Mouse (Mus musculus): ENCODE measurements at regions not wholly inside any gene's neighbourhood (a gene's known extent, or its start where the extent isn't known, plus 50 kb on each side); places are given as distances from the start of the nearest gene placed in this dataset.

GRCm38 (mm10) chr7:95578633-95579032, 592.4 kb upstream of the Tenm4 start:
- H3K4me3 ChIP-seq (ENCODE audit: low read depth, low read length): no peak overlapping the region
- ATAC-seq (ENCODE audit: low FRiP score) (no peak), DNase-seq (ENCODE audit: low spot score) (no peak)
- H3K36me3 ChIP-seq (ENCODE audit: insufficient read depth, low read length): no peaks in the 10 kb centered on the region
- no peak for TF ChIP-seq CTCF (IDR thresholded peaks at IDR 0.05)
- no peaks in the 10 kb centered on the region for H3K27me3 ChIP-seq (ENCODE audit: insufficient read depth, low read length)
- H3K4me1 ChIP-seq (ENCODE audit: insufficient read depth, low read length): no peaks in the 10 kb centered on the region
- no peak overlapping the region for H3K9ac ChIP-seq (replicated peaks; ENCODE audit: low read length, poor library complexity, severe bottlenecking)
- no peaks in the 10 kb centered on the region for H3K9me3 ChIP-seq (ENCODE audit: low read length)
- no peak overlapping the region for H3K27ac ChIP-seq (ENCODE audit: low read depth, low read length)
- WGBS: 90% methylated on average over 2 of the region's 2 CpGs
- no peak overlapping the region for H3K4me2 ChIP-seq (ENCODE audit: low read depth, low read length, poor library complexity, severe bottlenecking)

GRCm38 (mm10) chr7:95581325-95581724, 589.7 kb upstream of the Tenm4 start:
- no peaks in the 10 kb centered on the region for H3K36me3 ChIP-seq (ENCODE audit: insufficient read depth, low read length)
- H3K4me3 ChIP-seq (ENCODE audit: low read depth, low read length): no peak overlapping the region
- no peaks in the 10 kb centered on the region for H3K9me3 ChIP-seq (ENCODE audit: low read length)
- no peaks in the 10 kb centered on the region for H3K4me1 ChIP-seq (ENCODE audit: insufficient read depth, low read length)
- 50% methylated on average over 7 of the region's 7 CpGs for WGBS
- ATAC-seq (ENCODE audit: low FRiP score) (no peak), DNase-seq (ENCODE audit: low spot score) (no peak)
- H3K27ac ChIP-seq (ENCODE audit: low read depth, low read length): no peak overlapping the region
- no peak for TF ChIP-seq CTCF (IDR thresholded peaks at IDR 0.05)
- H3K27me3 ChIP-seq (ENCODE audit: insufficient read depth, low read length): no peaks in the 10 kb centered on the region
- H3K4me2 ChIP-seq (ENCODE audit: low read depth, low read length, poor library complexity, severe bottlenecking): no peak overlapping the region
- no peak overlapping the region for H3K9ac ChIP-seq (replicated peaks; ENCODE audit: low read length, poor library complexity, severe bottlenecking)

GRCm38 (mm10) chr7:95598339-95598738, 572.7 kb upstream of the Tenm4 start:
- 88% methylated on average over 2 of the region's 2 CpGs for WGBS
- DNase-seq (ENCODE audit: low spot score): no peak
- H3K4me2 ChIP-seq (ENCODE audit: low read depth, low read length, poor library complexity, severe bottlenecking): no peak overlapping the region
- ATAC-seq (ENCODE audit: low FRiP score): no peak
- no peak overlapping the region for H3K4me3 ChIP-seq (ENCODE audit: low read depth, low read length)
- H3K9me3 ChIP-seq (ENCODE audit: low read length): no peaks in the 10 kb centered on the region
- no peaks in the 10 kb centered on the region for H3K27me3 ChIP-seq (ENCODE audit: insufficient read depth, low read length)
- no peaks in the 10 kb centered on the region for H3K36me3 ChIP-seq (ENCODE audit: insufficient read depth, low read length)
- no peak overlapping the region for H3K9ac ChIP-seq (replicated peaks; ENCODE audit: low read length, poor library complexity, severe bottlenecking)
- no peak for TF ChIP-seq CTCF (IDR thresholded peaks at IDR 0.05)
- no peaks in the 10 kb centered on the region for H3K4me1 ChIP-seq (ENCODE audit: insufficient read depth, low read length)
- H3K27ac ChIP-seq (ENCODE audit: low read depth, low read length): no peak overlapping the region

- WGBS: 75% methylated on average over 2 of the region's 2 CpGs
- Histone ChIP-seq H3K4me3 (ENCODE audit: low read depth, low read length) (no peak overlapping the region), H3K4me2 (ENCODE audit: low read depth, low read length, poor library complexity, severe bottlenecking) (no peak overlapping the region), H3K36me3 (ENCODE audit: insufficient read depth, low read length) (no peaks in the 10 kb centered on the region), H3K27me3 (ENCODE audit: insufficient read depth, low read length) (no peaks in the 10 kb centered on the region), H3K9me3 (ENCODE audit: low read length) (no peaks in the 10 kb centered on the region), H3K4me1 (ENCODE audit: insufficient read depth, low read length) (no peaks in the 10 kb centered on the region), H3K27ac (ENCODE audit: low read depth, low read length) (no peak overlapping the region), H3K9ac (replicated peaks; ENCODE audit: low read length, poor library complexity, severe bottlenecking) (no peak overlapping the region)
- ATAC-seq (ENCODE audit: low FRiP score) (no peak), DNase-seq (ENCODE audit: low spot score) (no peak)
- no peak for TF ChIP-seq CTCF (IDR thresholded peaks at IDR 0.05)
Observed at GRCm38 (mm10) chr7:95613736-95614135, 557.3 kb upstream of the Tenm4 start.

GRCm38 (mm10) chr7:95617370-95617769, 553.7 kb upstream of the Tenm4 start:
- H3K9me3 ChIP-seq (ENCODE audit: low read length): no peaks in the 10 kb centered on the region
- ATAC-seq (ENCODE audit: low FRiP score) (no peak), DNase-seq (ENCODE audit: low spot score) (peak; percentile 67)
- no peaks in the 10 kb centered on the region for H3K4me1 ChIP-seq (ENCODE audit: insufficient read depth, low read length)
- H3K4me2 ChIP-seq (ENCODE audit: low read depth, low read length, poor library complexity, severe bottlenecking): no peak overlapping the region
- H3K4me3 ChIP-seq (ENCODE audit: low read depth, low read length): no peak overlapping the region
- no peak overlapping the region for H3K27ac ChIP-seq (ENCODE audit: low read depth, low read length)
- WGBS: 53% methylated on average over 2 of the region's 2 CpGs
- H3K9ac ChIP-seq (replicated peaks; ENCODE audit: low read length, poor library complexity, severe bottlenecking): no peak overlapping the region
- no peaks in the 10 kb centered on the region for H3K27me3 ChIP-seq (ENCODE audit: insufficient read depth, low read length)
- H3K36me3 ChIP-seq (ENCODE audit: insufficient read depth, low read length): no peaks in the 10 kb centered on the region
- no peak for TF ChIP-seq CTCF (IDR thresholded peaks at IDR 0.05)

- no peak overlapping the region for H3K4me2 ChIP-seq (ENCODE audit: low read depth, low read length, poor library complexity, severe bottlenecking)
- H3K27ac ChIP-seq (ENCODE audit: low read depth, low read length): no peak overlapping the region
- DNase-seq (ENCODE audit: low spot score): no peak
- ATAC-seq (ENCODE audit: low FRiP score): no peak
- no peak for TF ChIP-seq CTCF (IDR thresholded peaks at IDR 0.05)
- no peaks in the 10 kb centered on the region for H3K9me3 ChIP-seq (ENCODE audit: low read length)
- no peak overlapping the region for H3K9ac ChIP-seq (replicated peaks; ENCODE audit: low read length, poor library complexity, severe bottlenecking)
- H3K4me3 ChIP-seq (ENCODE audit: low read depth, low read length): no peak overlapping the region
- no peaks in the 10 kb centered on the region for H3K27me3 ChIP-seq (ENCODE audit: insufficient read depth, low read length)
- H3K4me1 ChIP-seq (ENCODE audit: insufficient read depth, low read length): no peaks in the 10 kb centered on the region
- H3K36me3 ChIP-seq (ENCODE audit: insufficient read depth, low read length): no peaks in the 10 kb centered on the region
Observed at GRCm38 (mm10) chr7:95618170-95618569, 552.9 kb upstream of the Tenm4 start.

- Histone ChIP-seq H3K27me3 (ENCODE audit: insufficient read depth, low read length) (no peaks in the 10 kb centered on the region), H3K36me3 (ENCODE audit: insufficient read depth, low read length) (no peaks in the 10 kb centered on the region), H3K27ac (ENCODE audit: low read depth, low read length) (no peak overlapping the region), H3K4me1 (ENCODE audit: insufficient read depth, low read length) (no peaks in the 10 kb centered on the region), H3K4me3 (ENCODE audit: low read depth, low read length) (no peak overlapping the region), H3K9ac (replicated peaks; ENCODE audit: low read length, poor library complexity, severe bottlenecking) (no peak overlapping the region), H3K4me2 (ENCODE audit: low read depth, low read length, poor library complexity, severe bottlenecking) (no peak overlapping the region), H3K9me3 (ENCODE audit: low read length) (no peaks in the 10 kb centered on the region)
- no peak for ATAC-seq (ENCODE audit: low FRiP score)
- DNase-seq (ENCODE audit: low spot score): no peak
- no peak for TF ChIP-seq CTCF (IDR thresholded peaks at IDR 0.05)
Observed at GRCm38 (mm10) chr7:95620079-95620478, 551.0 kb upstream of the Tenm4 start.
